Mouse (Mus musculus): ENCODE results near the gene Paqr3. TPM values are rescaled to one million over a fixed set of nuclear protein-coding genes. Genes with fewer than 3 reads are reported as not detected.
A peak's percentile ranks its signal among the peaks of the same experiment; 100 is the strongest.

The Paqr3 gene
- total and polyA plus RNA-seq, 3 experiments = 3.4 to 6.1 (median 4.2) TPM

DNA sequence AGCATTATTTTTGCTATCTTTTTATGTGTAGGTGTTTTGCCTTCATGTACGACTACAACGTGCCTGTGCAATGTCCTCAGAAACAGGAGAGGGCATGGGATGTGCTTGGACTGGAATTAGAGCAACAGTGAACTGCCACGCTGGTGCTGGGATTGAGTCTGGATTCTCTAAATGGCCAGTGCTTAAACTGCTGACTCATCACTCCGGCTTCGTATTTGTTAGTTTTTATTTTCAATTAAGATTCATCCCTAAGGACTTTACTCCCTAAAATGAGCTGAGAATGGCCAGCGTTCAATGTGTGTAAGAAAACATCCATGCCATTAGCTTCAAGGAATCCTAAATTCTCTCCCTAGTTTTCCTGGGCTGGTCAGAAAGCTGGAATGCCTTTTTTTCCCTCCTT, 15.9 kb upstream of the Paqr3 start:
- no peak overlapping the region for H3K27ac ChIP-seq (ENCODE audit: insufficient read depth, low read depth)
- DNase-seq (ENCODE audit: extremely low read depth) = no peak
- dilution Hi-C loops (cut with MboI; ENCODE audit: extremely low pct_ligation_motif_present, extremely low pct_unique_long_range_greater_than_20kb, low sequenced_read_pairs) (no loop called here), in situ Hi-C loops (cut with MboI; ENCODE audit: low pct_ligation_motif_present, low pct_unique_long_range_greater_than_20kb, low sequenced_read_pairs) (loop anchor here (25.0 kb wide), 1 partner anchor 435 kb away; no protein-coding TSS in a partner anchor)
- H3K79me2 ChIP-seq (replicated peaks; ENCODE audit: control insufficient read depth, extremely low read depth, insufficient read depth, poor library complexity, severe bottlenecking) = no peaks in the 10 kb centered on the region
- H3K4me2 ChIP-seq (ENCODE audit: insufficient read depth, low read depth, poor library complexity, severe bottlenecking) = no peak overlapping the region
- H3K9ac ChIP-seq (ENCODE audit: insufficient read depth, low read depth) = no peak overlapping the region
- peaks cover 2 to 4% of the 10 kb centered on the region in 2 experiments; a peak in 2 of 4 replicates for H3K4me1 ChIP-seq (ENCODE audit: control insufficient read depth in 1 of 2, insufficient read depth in 2 of 2)
- no peaks in the 10 kb centered on the region for H3K27me3 ChIP-seq (replicated peaks)
- no peak overlapping the region for H3K4me3 ChIP-seq (replicated peaks in 1 of 3; ENCODE audit: low read depth in 2 of 3, low read length in 2 of 3, poor library complexity in 1 of 3)
- no peaks in the 10 kb centered on the region for H3K9me3 ChIP-seq (replicated peaks; ENCODE audit: low read length)
- no peaks in the 10 kb centered on the region for H3K36me3 ChIP-seq (replicated peaks in 1 of 2; ENCODE audit: control insufficient read depth in 1 of 2, insufficient read depth in 1 of 2, low read length in 1 of 2)
- no peak for TF ChIP-seq JUN (IDR thresholded peaks at IDR 0.05; ENCODE audit: insufficient read depth, low read depth, low read length)
- TF ChIP-seq ZMIZ1 (IDR thresholded peaks at IDR 0.05; ENCODE audit: low read depth, low read length) = no peak
- TF ChIP-seq CHD2 (IDR thresholded peaks at IDR 0.05; ENCODE audit: low read length) = no peak
- peak; percentile 88 for TF ChIP-seq MAFK (IDR thresholded peaks at IDR 0.05; ENCODE audit: insufficient replicate concordance, low read length)

DNA sequence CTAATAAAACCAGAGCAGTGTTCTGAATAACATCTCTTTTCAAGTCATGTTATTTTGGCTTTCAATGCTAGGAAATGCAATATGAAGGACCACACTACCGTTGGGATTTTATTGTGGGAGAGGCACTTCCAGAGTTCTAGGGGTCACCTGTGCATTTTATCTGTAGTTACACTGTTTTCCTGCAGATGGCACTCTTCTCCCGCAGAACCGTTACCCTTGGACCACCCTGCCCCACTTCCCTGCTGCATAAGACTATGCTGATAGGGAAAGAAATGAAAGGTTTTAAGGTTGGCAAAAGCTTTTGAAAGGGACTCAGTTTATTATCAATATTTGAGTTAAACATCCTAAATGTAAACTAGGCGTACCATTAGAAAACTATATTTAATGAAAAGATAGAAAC, 14.6 kb upstream of the Paqr3 start:
- DNase-seq (ENCODE audit: extremely low read depth) = peak; percentile 41
- no peak overlapping the region for H3K4me2 ChIP-seq (ENCODE audit: insufficient read depth, low read depth, poor library complexity, severe bottlenecking)
- in situ Hi-C loops (cut with MboI; ENCODE audit: low pct_ligation_motif_present, low pct_unique_long_range_greater_than_20kb, low sequenced_read_pairs) = loop anchor here (25.0 kb wide), 1 partner anchor 436 kb away; no protein-coding TSS in a partner anchor
- H3K27me3 ChIP-seq (replicated peaks) = no peaks in the 10 kb centered on the region
- no peaks in the 10 kb centered on the region for H3K9me3 ChIP-seq (replicated peaks; ENCODE audit: low read length)
- TF ChIP-seq CTCF (conservative IDR thresholded peaks at IDR 0.05 in 1 of 2, IDR thresholded peaks at IDR 0.05 in 1 of 2; ENCODE audit: low read depth in 2 of 2, low read length in 2 of 2) (peak; percentile 61 to 83), SIN3A (IDR thresholded peaks at IDR 0.05; ENCODE audit: low read length) (no peak), ETS1 (conservative IDR thresholded peaks at IDR 0.05; ENCODE audit: low read depth, low read length) (no peak), RAD21 (IDR thresholded peaks at IDR 0.05; ENCODE audit: low read depth, low read length) (peak; percentile 87), CHD1 (IDR thresholded peaks at IDR 0.05; ENCODE audit: low read depth, low read length) (no peak), SMC3 (IDR thresholded peaks at IDR 0.05; ENCODE audit: low read depth, low read length) (peak; percentile 62), ELF1 (IDR thresholded peaks at IDR 0.05; ENCODE audit: low read depth, low read length) (no peak), NRF1 (IDR thresholded peaks at IDR 0.05; ENCODE audit: low read depth, low read length) (no peak), JUND (conservative IDR thresholded peaks at IDR 0.05; ENCODE audit: low read depth, low read length) (no peak), EP300 (IDR thresholded peaks at IDR 0.05; ENCODE audit: low read length) (no peak), JUN (IDR thresholded peaks at IDR 0.05; ENCODE audit: insufficient read depth, low read depth, low read length) (no peak), MAX (IDR thresholded peaks at IDR 0.05; ENCODE audit: low read length) (no peak), HCFC1 (IDR thresholded peaks at IDR 0.05; ENCODE audit: low read depth, low read length) (no peak), BHLHE40 (IDR thresholded peaks at IDR 0.05; ENCODE audit: low read depth, low read length) (no peak), E2F4 (IDR thresholded peaks at IDR 0.05; ENCODE audit: insufficient replicate concordance, low read depth, low read length) (no peak), USF2 (conservative IDR thresholded peaks at IDR 0.05; ENCODE audit: low read depth, low read length) (no peak)
- no peak overlapping the region for H3K27ac ChIP-seq (ENCODE audit: insufficient read depth, low read depth)
- H3K36me3 ChIP-seq (replicated peaks in 1 of 2; ENCODE audit: control insufficient read depth in 1 of 2, insufficient read depth in 1 of 2, low read length in 1 of 2) = no peaks in the 10 kb centered on the region
- H3K79me2 ChIP-seq (replicated peaks; ENCODE audit: control insufficient read depth, extremely low read depth, insufficient read depth, poor library complexity, severe bottlenecking) = no peaks in the 10 kb centered on the region
- dilution Hi-C loops (cut with MboI; ENCODE audit: extremely low pct_ligation_motif_present, extremely low pct_unique_long_range_greater_than_20kb, low sequenced_read_pairs) = no loop called here
- H3K9ac ChIP-seq (ENCODE audit: insufficient read depth, low read depth) = no peak overlapping the region
- peaks cover 2 to 4% of the 10 kb centered on the region in 2 experiments; a peak in 2 of 4 replicates for H3K4me1 ChIP-seq (ENCODE audit: control insufficient read depth in 1 of 2, insufficient read depth in 2 of 2)
- no peak overlapping the region for H3K4me3 ChIP-seq (replicated peaks in 1 of 3; ENCODE audit: low read depth in 2 of 3, low read length in 2 of 3, poor library complexity in 1 of 3)

Data from CH12.LX (cell line).